Mouse (Mus musculus) erythroblast, embryonic 14.5 days (primary cell): ENCODE measurements around the gene Cfap36. TPM values are rescaled to one million over a fixed set of nuclear protein-coding genes. Genes with fewer than 3 reads are reported as not detected.

Source experiments
- H3K27me3 ChIP-seq: 2 replicates; pipeline ENCODE4 v1.6.1; 2012; ENCODE audit warnings: inconsistent platforms; ENCODE audit not compliant: control insufficient read depth
- H3K36me3 ChIP-seq: 2 replicates; pipeline ENCODE4 v1.6.1; 2012; ENCODE audit warnings: mild to moderate bottlenecking, inconsistent platforms; ENCODE audit not compliant: control insufficient read depth
- H3K4me1 ChIP-seq: 2 replicates; pipeline ENCODE4 v1.6.1; 2012; ENCODE audit warnings: inconsistent platforms; ENCODE audit not compliant: control insufficient read depth
- H3K4me3 ChIP-seq: replicated peaks from 2 replicates; pipeline ENCODE3; 2012; ENCODE audit warnings: moderate library complexity, mild to moderate bottlenecking, inconsistent platforms
- H3K9me3 ChIP-seq: 2 replicates; pipeline ENCODE4 v1.6.1; 2012; ENCODE audit warnings: low read length, inconsistent platforms, mixed read lengths; ENCODE audit not compliant: control insufficient read depth
- GATA1 ChIP-seq: IDR thresholded peaks from 2 replicates; pipeline ENCODE4 v1.6.1; 2012; ENCODE audit warnings: low read length, inconsistent platforms, mixed read lengths
- TAL1 ChIP-seq: IDR thresholded peaks from 3 replicates; pipeline ENCODE4 v1.6.1; 2012; ENCODE audit warnings: low read length, inconsistent platforms, mixed read lengths
- polyA plus RNA-seq: library from polyadenylated mRNA; stranded (reverse); fragments of >175 nt; gene quantifications from 2 replicates; pipeline ENCODE4 v1.2.3, GENCODE M21; 2012

Cfap36 gene
- polyA plus RNA-seq, 1 experiment = 3.4 TPM

DNA sequence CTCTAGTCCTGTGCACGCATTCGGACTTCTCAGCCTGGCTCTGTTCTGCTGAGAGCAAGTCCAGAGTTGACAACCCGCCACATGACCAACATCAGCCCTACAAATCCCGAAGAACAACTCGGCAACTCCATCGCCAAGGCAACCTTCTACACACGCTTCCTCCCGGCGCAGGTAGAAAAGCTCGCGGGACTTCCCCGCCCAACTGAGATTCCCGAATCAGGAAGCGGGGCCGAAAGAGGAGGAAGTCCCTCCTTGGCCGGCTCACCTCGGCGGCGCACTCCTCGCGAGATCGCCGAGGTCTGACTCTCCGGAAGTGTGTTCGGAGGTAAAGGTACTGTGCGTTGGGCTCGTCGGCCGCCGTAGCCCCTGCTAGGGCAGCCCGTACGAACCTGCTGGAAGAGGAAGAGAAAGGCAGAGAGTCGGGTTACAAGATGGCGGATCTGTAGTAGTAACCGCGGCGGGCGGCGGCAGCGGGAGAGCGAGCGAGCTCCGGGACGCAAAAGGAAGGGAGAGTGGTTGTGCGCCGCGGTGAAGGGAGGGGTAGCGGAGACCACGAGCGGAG is 74.6 kb downstream of the Cfap36 start, which contains the start of gene Ppp4r3b:
Ppp4r3b (plus strand) TSS at position 328 of the 562 bp plus-strand sequence.
- Histone ChIP-seq H3K27me3 (no peaks in the 10 kb centered on the region), H3K9me3 (no peaks in the 10 kb centered on the region), H3K4me3 (peak within 1 kb of the TSS; percentile 79), H3K36me3 (peaks cover 12% of the 10 kb centered on the region), H3K4me1 (peaks cover 30% of the 10 kb centered on the region)
- TF ChIP-seq GATA1 (no peak), TAL1 (no peak)

DNA sequence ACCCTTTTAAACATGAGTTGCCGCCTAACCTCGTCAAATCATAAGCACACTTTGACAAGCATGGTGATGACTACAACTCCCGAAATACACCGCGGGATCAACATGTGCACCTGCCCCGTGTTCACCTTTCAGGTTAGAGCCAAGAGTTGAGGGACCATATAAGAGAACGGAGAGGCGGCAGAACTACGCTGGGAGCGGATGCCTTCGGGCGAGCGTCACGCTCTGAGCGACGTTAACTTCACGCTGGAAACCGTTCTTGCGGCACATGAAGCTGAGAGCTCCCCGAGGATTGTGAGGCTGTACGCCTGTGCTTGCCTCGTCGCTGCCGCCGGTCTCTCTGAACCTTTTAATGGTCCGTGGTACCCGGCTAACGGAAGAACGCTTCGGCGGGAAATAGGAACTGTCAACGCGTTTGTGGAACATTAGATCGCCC is 75.2 kb downstream of the Cfap36 start:
- H3K4me1 ChIP-seq = peaks cover 34% of the 10 kb centered on the region
- peak overlapping the region; percentile 79 for H3K4me3 ChIP-seq
- H3K9me3 ChIP-seq = no peaks in the 10 kb centered on the region
- TF ChIP-seq TAL1 (no peak), GATA1 (no peak)
- peaks cover 8% of the 10 kb centered on the region for H3K36me3 ChIP-seq
- no peaks in the 10 kb centered on the region for H3K27me3 ChIP-seq

Other genes starting within 250 kb of the Cfap36 start
- 2.6 and 6.5 TPM in 2 replicates for gene Pnpt1, start 116.7 kb downstream of the Cfap36 start, polyA plus RNA-seq
- gene Ppp4r3b, start 74.5 kb downstream of the Cfap36 start, polyA plus RNA-seq = 0.61 and 1.2 TPM in 2 replicates
- 0.19 and 0.33 TPM in 2 replicates for gene Ccdc88a, start 126.2 kb upstream of the Cfap36 start, polyA plus RNA-seq